Mouse (Mus musculus) lung, embryonic 16.5 days (tissue): ENCODE measurements around the gene Dpf3. TPM values are rescaled to one million over a fixed set of nuclear protein-coding genes. Genes with fewer than 3 reads are reported as not detected.

ENCODE experiments used
- ATAC-seq: fragments of 200-750 bp; cut with Nextera tagmentation; 2 replicates; pipeline ENCODE4 v1.8.0; 2017; ENCODE audit warnings: low read depth, mild to moderate bottlenecking, moderate library complexity
- H3K27ac ChIP-seq: fragments of 300-500 bp; sonication (generic); 2 replicates; pipeline ENCODE4 v1.5.1; 2014; ENCODE audit warnings: mild to moderate bottlenecking, control low read depth, low read length
- H3K27me3 ChIP-seq: fragments of 300-500 bp; sonication (generic); 2 replicates; pipeline ENCODE4 v1.6.1; 2014; ENCODE audit warnings: low read depth, low read length, mixed read lengths; ENCODE audit not compliant: control insufficient read depth, insufficient read depth
- H3K36me3 ChIP-seq: fragments of 300-500 bp; sonication (generic); 2 replicates; pipeline ENCODE4 v1.6.1; 2014; ENCODE audit warnings: low read length; ENCODE audit not compliant: control insufficient read depth, insufficient read depth
- H3K4me1 ChIP-seq: fragments of 300-500 bp; sonication (generic); replicated peaks from 2 replicates; pipeline ENCODE4 v1.6.1; 2014; ENCODE audit warnings: low read length, mixed read lengths; ENCODE audit not compliant: control insufficient read depth, insufficient read depth
- H3K4me2 ChIP-seq: fragments of 300-500 bp; sonication (generic); 2 replicates; pipeline ENCODE4 v1.6.1; 2014; ENCODE audit warnings: low read depth, low read length, control low read depth
- H3K4me3 ChIP-seq: fragments of 300-500 bp; sonication (generic); 2 replicates; pipeline ENCODE4 v1.5.1; 2014; ENCODE audit warnings: mild to moderate bottlenecking, low read length, control low read depth
- H3K9ac ChIP-seq: fragments of 300-500 bp; sonication (generic); 2 replicates; pipeline ENCODE4 v1.6.1; 2014; ENCODE audit warnings: low read length, control low read depth
- H3K9me3 ChIP-seq: fragments of 300-500 bp; sonication (generic); 2 replicates; pipeline ENCODE4 v1.6.1; 2016; ENCODE audit warnings: low read length; ENCODE audit not compliant: control insufficient read depth
- WGBS: fragments of 180-500 bp; shearing (Covaris S2); extraction: QIAGEN DNeasy Blood & Tissue Kit; methylation state at CpG from one replicate; pipeline ENCODE4 v1.1.7; 2014; 5-methylcytosine and 5-hydroxymethylcytosine counted together
- polyA plus RNA-seq: library from polyadenylated mRNA; unstranded; fragments of >200 nt; fragmentation: Nextera tagmentation; extraction: Ambion mirVana; gene quantifications from 2 replicates; pipeline ENCODE4 v1.2.1, GENCODE M21; 2015

Gene Dpf3
- polyA plus RNA-seq, 1 experiment from 2014 or later, result 3.9 TPM

- no peak; the same call in 1 of the 2 replicates for ATAC-seq
- H3K9ac ChIP-seq, result no peak overlapping the region
- H3K4me2 ChIP-seq, result 0 out of 2 replicates have a peak overlapping the region, but pooled peaks have one; percentile 4
- H3K9me3 ChIP-seq, result no peaks in the 10 kb centered on the region
- no peaks in the 10 kb centered on the region for H3K27me3 ChIP-seq
- H3K4me1 ChIP-seq, result no peaks in the 10 kb centered on the region
- no peaks in the 10 kb centered on the region for H3K36me3 ChIP-seq
- WGBS, result 60% methylated on average over 17 of the region's 17 CpGs
- no peak overlapping the region for H3K4me3 ChIP-seq
- H3K27ac ChIP-seq, result no peak overlapping the region
Measured at GRCm38 (mm10) chr12:83286496-83287492, 200.7 kb downstream of the Dpf3 start.

GRCm38 (mm10) chr12:83283591-83284320 lies 203.8 kb downstream of the Dpf3 start:
- no peak for ATAC-seq
- Histone ChIP-seq H3K4me2 (no peak overlapping the region), H3K9ac (no peak overlapping the region), H3K9me3 (no peaks in the 10 kb centered on the region), H3K27ac (no peak overlapping the region), H3K27me3 (no peaks in the 10 kb centered on the region), H3K4me1 (no peaks in the 10 kb centered on the region), H3K36me3 (no peaks in the 10 kb centered on the region), H3K4me3 (no peak overlapping the region)
- WGBS, result 81% methylated on average over 6 of the region's 6 CpGs

DNA sequence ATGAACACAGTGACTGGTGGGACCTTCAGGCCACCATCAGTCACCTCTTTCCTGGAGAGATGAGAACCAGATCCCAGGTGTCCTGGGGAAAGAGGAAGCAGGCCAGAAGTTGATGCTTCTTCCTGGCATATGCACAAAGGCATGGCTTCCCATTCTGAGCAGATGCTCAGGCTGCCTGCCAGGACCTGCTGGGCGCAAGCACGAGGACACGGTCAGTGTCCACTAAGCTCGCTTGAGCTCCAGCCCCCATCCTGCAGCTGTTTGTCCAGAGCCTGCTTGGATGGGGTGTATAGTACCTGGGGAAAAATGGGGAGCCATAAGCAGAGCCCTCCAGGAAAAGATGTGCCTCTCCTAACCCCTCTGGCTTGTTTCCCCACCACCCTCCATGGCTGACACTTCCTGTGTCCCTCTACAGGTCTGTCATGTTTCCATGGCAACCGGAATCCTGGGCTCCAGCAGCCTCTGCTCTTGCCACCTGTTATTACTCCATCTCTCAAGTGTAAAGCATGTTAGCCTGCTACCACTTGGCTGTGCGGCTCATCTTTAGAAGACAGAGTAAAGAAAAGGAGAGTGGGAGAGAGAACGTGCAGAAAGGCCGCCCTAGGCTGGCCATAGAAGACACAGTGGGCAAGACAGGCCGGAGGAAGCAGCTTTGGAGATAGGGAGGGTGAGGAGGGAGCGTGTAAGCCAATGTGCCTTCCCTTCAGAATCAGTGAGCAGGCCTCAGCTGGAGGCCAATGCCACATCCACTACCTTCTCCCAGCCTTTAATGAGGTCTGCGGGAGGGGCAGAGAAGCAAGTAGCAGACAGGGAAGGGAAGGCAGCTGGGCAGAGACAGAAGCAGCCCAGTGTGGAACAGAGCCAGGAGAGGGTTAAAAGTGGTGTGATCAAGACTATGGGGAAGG lies 209.7 kb downstream of the Dpf3 start:
- no peaks in the 10 kb centered on the region for H3K36me3 ChIP-seq
- H3K27ac ChIP-seq, result no peak overlapping the region
- H3K9me3 ChIP-seq, result no peaks in the 10 kb centered on the region
- no peak for ATAC-seq
- no peaks in the 10 kb centered on the region for H3K27me3 ChIP-seq
- H3K4me3 ChIP-seq, result no peak overlapping the region
- H3K4me1 ChIP-seq, result no peaks in the 10 kb centered on the region
- 54% methylated on average over 11 of the region's 11 CpGs for WGBS
- H3K9ac ChIP-seq, result no peak overlapping the region
- H3K4me2 ChIP-seq, result no peak overlapping the region

DNA sequence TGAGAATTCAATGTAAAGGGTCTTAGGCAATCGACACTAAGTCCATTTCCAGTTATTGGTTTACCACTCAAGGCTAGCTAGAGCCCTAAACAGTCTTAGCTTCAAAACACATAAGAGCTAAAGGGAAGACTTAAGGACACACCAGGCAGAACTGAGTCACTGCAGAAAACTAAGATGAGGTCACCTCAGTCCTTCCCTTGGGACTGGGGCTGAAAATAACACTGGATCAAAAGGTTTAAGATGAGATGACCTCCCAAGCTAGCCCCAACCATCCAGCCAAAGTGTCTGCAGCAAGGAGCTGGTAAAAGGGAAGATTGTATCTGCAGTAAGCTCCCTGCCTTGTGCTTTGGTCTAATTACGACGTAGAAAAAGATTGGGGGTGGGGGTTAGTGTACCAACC lies 216.3 kb downstream of the Dpf3 start:
- 0 out of 2 replicates have a peak, but pooled peaks cover 2% of the 10 kb centered on the region for H3K4me1 ChIP-seq
- WGBS, result 87% methylated on average over 3 of the region's 3 CpGs

DNA sequence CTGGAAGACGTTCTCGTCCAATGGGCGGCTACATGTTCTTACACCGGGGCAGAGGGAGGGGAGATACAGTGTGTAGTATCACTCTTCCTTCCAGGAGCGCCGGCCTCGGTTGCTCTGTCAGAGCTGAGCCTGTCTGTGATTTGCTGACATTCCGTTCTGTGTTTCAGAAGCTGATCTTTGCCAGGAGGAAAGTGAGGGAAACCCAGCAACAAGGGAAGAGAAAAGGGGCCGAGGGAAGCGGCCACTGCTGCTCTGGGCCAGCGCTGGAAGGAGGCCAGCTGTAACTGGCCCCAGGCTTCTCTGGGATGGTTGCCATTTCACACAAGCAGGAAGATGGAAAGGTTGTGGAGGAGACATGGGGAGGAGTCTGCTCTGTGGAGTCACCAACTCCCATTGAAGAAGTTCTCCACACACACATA lies 219.0 kb downstream of the Dpf3 start:
- 53% methylated on average over 11 of the region's 11 CpGs for WGBS
- 0 out of 2 replicates have a peak, but pooled peaks cover 2% of the 10 kb centered on the region for H3K4me1 ChIP-seq

More for the DNA sequence above, 216.3 kb downstream of the Dpf3 start:
- ATAC-seq, result no peak
- H3K36me3 ChIP-seq, result no peaks in the 10 kb centered on the region
- H3K27me3 ChIP-seq, result no peaks in the 10 kb centered on the region
- H3K4me3 ChIP-seq, result no peak overlapping the region
- H3K4me2 ChIP-seq, result no peak overlapping the region
- no peak overlapping the region for H3K9ac ChIP-seq
- no peak overlapping the region for H3K27ac ChIP-seq
- H3K9me3 ChIP-seq, result no peaks in the 10 kb centered on the region

GRCm38 (mm10) chr12:83260540-83260939 lies 227.0 kb downstream of the Dpf3 start:
- no peak overlapping the region for H3K4me2 ChIP-seq
- H3K36me3 ChIP-seq, result no peaks in the 10 kb centered on the region
- no peak overlapping the region for H3K9ac ChIP-seq
- no peaks in the 10 kb centered on the region for H3K9me3 ChIP-seq
- ATAC-seq, result 0 out of 2 replicates have a peak, but pooled peaks have one; percentile 57
- no peaks in the 10 kb centered on the region for H3K4me1 ChIP-seq
- no peak overlapping the region for H3K4me3 ChIP-seq
- no peak overlapping the region for H3K27ac ChIP-seq
- WGBS, result 55% methylated on average over 2 of the region's 2 CpGs
- H3K27me3 ChIP-seq, result no peaks in the 10 kb centered on the region

More for the DNA sequence above, 219.0 kb downstream of the Dpf3 start:
- ATAC-seq, result peak; percentile 97
- H3K9ac ChIP-seq, result no peak overlapping the region
- H3K9me3 ChIP-seq, result no peaks in the 10 kb centered on the region
- H3K4me3 ChIP-seq, result 0 out of 2 replicates have a peak overlapping the region, but pooled peaks have one; percentile 4
- H3K27me3 ChIP-seq, result no peaks in the 10 kb centered on the region
- no peaks in the 10 kb centered on the region for H3K36me3 ChIP-seq
- peak overlapping the region; percentile 41 for H3K27ac ChIP-seq
- peak overlapping the region; percentile 6; the same call in 1 of the 2 replicates for H3K4me2 ChIP-seq

GRCm38 (mm10) chr12:83254399-83254798 lies 233.1 kb downstream of the Dpf3 start:
- Histone ChIP-seq H3K4me3 (no peak overlapping the region), H3K4me2 (no peak overlapping the region), H3K4me1 (no peaks in the 10 kb centered on the region), H3K36me3 (no peaks in the 10 kb centered on the region), H3K27ac (no peak overlapping the region), H3K27me3 (no peaks in the 10 kb centered on the region), H3K9ac (no peak overlapping the region), H3K9me3 (no peaks in the 10 kb centered on the region)
- no peak for ATAC-seq
- whole genome bisulfite sequencing, result 81% methylated on average over 4 of the region's 4 CpGs

GRCm38 (mm10) chr12:83249066-83249465 lies 238.4 kb downstream of the Dpf3 start:
- Histone ChIP-seq H3K4me1 (no peaks in the 10 kb centered on the region), H3K27me3 (no peaks in the 10 kb centered on the region), H3K36me3 (no peaks in the 10 kb centered on the region), H3K4me3 (no peak overlapping the region), H3K9me3 (no peaks in the 10 kb centered on the region), H3K27ac (no peak overlapping the region), H3K9ac (no peak overlapping the region), H3K4me2 (no peak overlapping the region)
- WGBS, result 72% methylated on average over 3 of the region's 3 CpGs
- ATAC-seq, result no peak
